Mouse (Mus musculus) stomach, postnatal 0 days (tissue): ENCODE measurements around the gene Ccl26. TPM values are rescaled to one million over a fixed set of nuclear protein-coding genes. Genes with fewer than 3 reads are reported as not detected.
A peak's percentile ranks its signal among the peaks of the same experiment; 100 is the strongest.

Experiments used
- ATAC-seq: fragments of 200-750 bp; cut with Nextera tagmentation; 2 replicates; pipeline ENCODE4 v1.8.0; 2017; ENCODE audit not compliant: low FRiP score, low TSS enrichment
- DNase-seq: peaks from one replicate; pipeline ENCODE4 v3.0.0-alpha.2; 2016; ENCODE audit warnings: low spot score
- H3K27ac ChIP-seq: fragments of 300-500 bp; sonication (generic); replicated peaks from 2 replicates; pipeline ENCODE4 v1.5.1; 2014; ENCODE audit warnings: mild to moderate bottlenecking, control low read depth
- H3K27me3 ChIP-seq: fragments of 300-500 bp; sonication (generic); 2 replicates; pipeline ENCODE4 v1.6.1; 2014; ENCODE audit warnings: low read length; ENCODE audit not compliant: control insufficient read depth, insufficient read depth
- H3K36me3 ChIP-seq: fragments of 300-500 bp; sonication (generic); 2 replicates; pipeline ENCODE4 v1.6.1; 2014; ENCODE audit warnings: low read length, mixed read lengths; ENCODE audit not compliant: control insufficient read depth, insufficient read depth
- H3K4me1 ChIP-seq: fragments of 300-500 bp; sonication (generic); replicated peaks from 2 replicates; pipeline ENCODE4 v1.6.1; 2014; ENCODE audit warnings: antibody characterized with exemption; ENCODE audit not compliant: control insufficient read depth, insufficient read depth
- H3K4me2 ChIP-seq: fragments of 300-500 bp; sonication (generic); replicated peaks from 2 replicates; pipeline ENCODE4 v1.6.1; 2014; ENCODE audit warnings: low read depth, mild to moderate bottlenecking, control low read depth, moderate library complexity
- H3K4me3 ChIP-seq: fragments of 300-500 bp; sonication (generic); 2 replicates; pipeline ENCODE4 v1.5.1; 2014; ENCODE audit warnings: low read depth, low read length, control low read depth
- H3K9ac ChIP-seq: fragments of 300-500 bp; sonication (generic); 2 replicates; pipeline ENCODE4 v1.6.1; 2014; ENCODE audit warnings: mild to moderate bottlenecking, low read length, control low read depth, mixed read lengths
- H3K9me3 ChIP-seq: fragments of 300-500 bp; sonication (generic); 2 replicates; pipeline ENCODE4 v1.6.1; 2016; ENCODE audit warnings: low read length; ENCODE audit not compliant: control insufficient read depth
- CTCF ChIP-seq: IDR thresholded peaks from 2 replicates; pipeline ENCODE4 v1.5.1; 2016; ENCODE audit warnings: antibody characterized with exemption, low read depth, mild to moderate bottlenecking, moderate library complexity
- EP300 ChIP-seq: optimal IDR thresholded peaks from 2 replicates; pipeline ENCODE3; 2016; ENCODE audit warnings: antibody characterized with exemption
- WGBS: fragments of 180-500 bp; shearing (Covaris S2); extraction: QIAGEN DNeasy Blood & Tissue Kit; methylation state at CpG from one replicate; pipeline ENCODE4 v1.1.7; 2014; 5-methylcytosine and 5-hydroxymethylcytosine counted together
- polyA plus RNA-seq: library from polyadenylated mRNA; unstranded; fragments of >200 nt; fragmentation: Nextera tagmentation; extraction: Ambion mirVana; gene quantifications from 2 replicates; pipeline ENCODE4 v1.2.1, GENCODE M21; 2015

The Ccl26 gene
- polyA plus RNA-seq, 1 experiment from 2014 or later = not detected

- H3K36me3 ChIP-seq = no peaks in the 10 kb centered on the region
- H3K9ac ChIP-seq = no peak overlapping the region
- H3K4me3 ChIP-seq = no peak overlapping the region
- TF ChIP-seq EP300 = no peak
- TF ChIP-seq CTCF = peak; percentile 68
- H3K4me1 ChIP-seq = no peaks in the 10 kb centered on the region; the same call in 1 of the 2 replicates
- H3K9me3 ChIP-seq = no peaks in the 10 kb centered on the region
- no peak overlapping the region for H3K4me2 ChIP-seq
- WGBS = 25% methylated on average over 3 of the region's 3 CpGs
- DNase-seq (no peak), ATAC-seq (no peak)
- no peaks in the 10 kb centered on the region for H3K27me3 ChIP-seq
- H3K27ac ChIP-seq = no peak overlapping the region
These were observed 12.5 kb downstream of the Ccl26 start for GRCm38 (mm10) chr5:135550910-135551309.

DNA sequence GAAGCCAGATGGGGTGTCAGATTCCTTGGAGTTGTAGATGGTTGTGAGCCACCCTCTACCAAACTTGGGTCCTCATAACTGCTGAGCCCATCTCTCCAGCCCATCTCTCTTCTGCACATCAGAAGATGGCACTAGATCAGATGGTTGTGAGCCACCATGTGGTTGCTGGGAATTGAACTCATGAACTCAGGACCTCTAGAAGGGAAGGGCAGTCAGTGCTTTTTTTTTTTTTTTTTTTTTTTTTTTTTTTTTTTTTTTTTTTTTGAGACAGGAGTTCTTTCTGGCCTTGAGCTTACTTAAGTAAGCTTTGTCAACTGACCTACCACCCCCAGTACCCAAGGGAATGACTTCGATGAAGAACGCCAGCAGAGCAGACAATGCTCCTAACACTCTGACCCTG lies 15.4 kb downstream of the Ccl26 start:
- no peak overlapping the region for H3K4me2 ChIP-seq
- H3K36me3 ChIP-seq = no peaks in the 10 kb centered on the region
- no peaks in the 10 kb centered on the region; the same call in 1 of the 2 replicates for H3K4me1 ChIP-seq
- DNase-seq (no peak), ATAC-seq (no peak)
- H3K4me3 ChIP-seq = no peak overlapping the region
- TF ChIP-seq EP300 = no peak
- no peak for TF ChIP-seq CTCF
- no peaks in the 10 kb centered on the region for H3K9me3 ChIP-seq
- H3K27ac ChIP-seq = no peak overlapping the region
- H3K27me3 ChIP-seq = no peaks in the 10 kb centered on the region
- 56% methylated on average over 2 of the region's 2 CpGs for WGBS
- no peak overlapping the region for H3K9ac ChIP-seq

DNA sequence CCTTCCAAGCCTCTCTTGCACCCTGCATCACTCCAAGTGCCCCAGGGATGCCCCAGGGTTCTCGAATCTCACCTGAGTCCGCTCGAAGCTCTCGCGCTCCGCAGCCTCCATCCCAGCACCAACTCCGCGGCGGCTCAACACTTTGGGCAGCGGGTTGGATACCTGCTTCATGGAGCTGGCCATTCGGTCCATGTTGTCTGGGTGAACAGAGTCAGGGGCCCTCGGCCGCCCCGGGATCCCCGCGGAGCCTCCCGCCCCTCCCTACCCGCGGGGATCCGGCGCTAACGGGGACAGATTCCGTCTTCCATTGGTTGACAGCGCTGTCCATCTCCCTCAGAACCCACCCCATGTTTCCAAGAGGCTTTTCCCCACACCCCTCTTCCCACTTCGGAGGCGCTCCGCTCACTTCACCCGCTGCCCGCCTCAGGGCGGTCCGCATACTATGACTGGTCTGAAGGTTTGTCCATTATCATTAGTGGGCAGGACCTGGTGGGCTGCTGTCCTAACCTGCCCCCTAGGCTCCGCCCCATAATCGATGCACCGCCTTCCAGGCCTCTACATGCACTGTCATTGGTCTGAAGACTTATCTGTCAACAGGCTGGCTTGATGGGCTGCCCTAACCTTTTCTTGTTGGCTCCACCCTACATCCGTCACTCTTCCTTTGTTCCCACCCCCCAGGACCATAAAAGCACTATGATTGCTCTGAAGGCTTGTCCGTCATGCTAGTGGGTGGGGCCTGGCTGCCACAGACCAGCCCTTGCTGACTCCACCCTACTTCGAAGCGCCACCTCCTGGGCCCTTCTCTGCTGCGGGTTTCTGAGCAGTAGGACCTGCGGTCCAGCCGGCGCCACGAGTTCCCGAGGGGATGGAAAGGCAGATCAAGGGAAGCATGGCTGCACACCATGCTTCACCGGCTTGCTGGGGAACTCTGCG lies 18.2 kb downstream of the Ccl26 start, which contains the start of gene Hip1:
Gene Hip1 (minus strand): TSS at position 256 of the 933 bp plus-strand sequence.
- Histone ChIP-seq H3K27ac (peak within 1 kb of the TSS; percentile 56), H3K4me3 (peak within 1 kb of the TSS; percentile 68), H3K4me1 (no peaks in the 10 kb centered on the region; the same call in 1 of the 2 replicates), H3K4me2 (peak within 1 kb of the TSS; percentile 82), H3K27me3 (no peaks in the 10 kb centered on the region), H3K9ac (peak within 1 kb of the TSS; percentile 65), H3K9me3 (no peaks in the 10 kb centered on the region), H3K36me3 (no peaks in the 10 kb centered on the region)
- TF ChIP-seq EP300 = no peak
- peak; percentile 82 for TF ChIP-seq CTCF
- ATAC-seq (peak; percentile 98), DNase-seq (peak; percentile 94)
- under 1% methylated on average over 45 of the region's 46 CpGs for WGBS

- no peaks in the 10 kb centered on the region; the same call in 1 of the 2 replicates for H3K4me1 ChIP-seq
- DNase-seq (no peak), ATAC-seq (no peak)
- WGBS = 3% methylated on average over 15 of the region's 15 CpGs
- H3K27ac ChIP-seq = peak overlapping the region; percentile 56
- no peak for TF ChIP-seq CTCF
- H3K4me2 ChIP-seq = peak overlapping the region; percentile 82
- H3K36me3 ChIP-seq = no peaks in the 10 kb centered on the region
- peak overlapping the region; percentile 65 for H3K9ac ChIP-seq
- H3K9me3 ChIP-seq = no peaks in the 10 kb centered on the region
- H3K4me3 ChIP-seq = peak overlapping the region; percentile 68
- H3K27me3 ChIP-seq = no peaks in the 10 kb centered on the region
These were observed 19.3 kb downstream of the Ccl26 start for GRCm38 (mm10) chr5:135544032-135544558.

DNA sequence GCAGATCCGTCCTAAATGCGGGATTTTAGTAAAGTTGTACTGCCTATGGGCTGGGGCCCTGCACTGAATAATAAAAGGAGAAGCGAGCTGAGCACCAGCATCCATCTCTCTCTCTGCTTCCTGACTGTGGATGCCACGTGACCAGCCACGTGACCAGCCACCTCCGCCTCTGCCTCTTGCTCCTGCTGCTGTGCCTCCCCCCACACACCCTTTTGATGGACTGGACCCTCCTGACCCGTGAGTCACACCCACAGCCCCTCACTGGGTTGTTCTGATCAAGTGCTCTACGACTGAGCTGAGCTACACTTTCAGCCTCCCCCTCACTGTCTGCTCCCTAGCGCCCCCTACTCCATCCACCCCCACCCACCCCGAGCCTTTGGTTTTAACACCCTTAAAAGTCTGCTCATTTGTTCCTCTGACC lies 25.6 kb downstream of the Ccl26 start:
- Histone ChIP-seq H3K4me1 (no peaks in the 10 kb centered on the region), H3K9ac (no peak overlapping the region), H3K36me3 (no peaks in the 10 kb centered on the region), H3K27me3 (no peaks in the 10 kb centered on the region), H3K4me2 (no peak overlapping the region), H3K27ac (no peak overlapping the region), H3K4me3 (no peak overlapping the region), H3K9me3 (no peaks in the 10 kb centered on the region)
- DNase-seq = no peak
- 69% methylated on average over 10 of the region's 10 CpGs for WGBS
- no peak for ATAC-seq
- TF ChIP-seq EP300 = no peak
- no peak for TF ChIP-seq CTCF

- Histone ChIP-seq H3K36me3 (no peaks in the 10 kb centered on the region), H3K4me3 (no peak overlapping the region), H3K9ac (no peak overlapping the region), H3K27me3 (no peaks in the 10 kb centered on the region), H3K27ac (no peak overlapping the region), H3K9me3 (no peaks in the 10 kb centered on the region), H3K4me2 (no peak overlapping the region), H3K4me1 (no peaks in the 10 kb centered on the region)
- TF ChIP-seq CTCF (no peak), EP300 (no peak)
- ATAC-seq (peak; percentile 47; the same call in 1 of the 2 replicates), DNase-seq (no peak)
- WGBS = 69% methylated on average over 4 of the region's 4 CpGs
These were observed 26.0 kb downstream of the Ccl26 start for GRCm38 (mm10) chr5:135537326-135537725.
